Mouse (Mus musculus): ENCODE measurements at regions not wholly inside any gene's neighbourhood (a gene's known extent, or its start where the extent isn't known, plus 50 kb on each side); places are given as distances from the start of the nearest gene placed in this dataset.
"Not testable (repeated sequence)": the region's sequence is repeated elsewhere in the genome, so short reads cannot be mapped to it uniquely, and the experiment has no call there.

DNA sequence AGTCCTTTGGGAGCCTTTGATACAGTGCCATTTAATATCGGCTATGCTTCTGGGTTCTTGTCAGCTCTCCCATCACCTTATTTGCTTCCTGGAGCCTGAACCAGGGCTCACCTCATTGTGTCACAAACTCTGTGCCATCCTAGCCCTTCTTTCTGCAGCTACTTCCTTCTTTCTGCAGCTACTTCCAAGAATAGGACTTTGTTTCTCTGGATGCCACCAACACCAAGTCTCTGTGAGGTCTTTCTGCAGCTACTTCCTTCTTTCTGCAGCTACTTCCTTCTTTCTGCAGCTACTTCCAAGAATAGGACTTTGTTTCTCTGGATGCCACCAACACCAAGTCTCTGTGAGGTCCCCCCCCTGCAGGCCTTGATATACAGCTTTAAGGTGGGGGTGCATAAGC, 107.8 kb downstream of the Adra2a start:
- TF ChIP-seq POLR2A (IDR thresholded peaks at IDR 0.05; ENCODE audit: extremely low read depth, insufficient read depth, low read length); CTCF (IDR thresholded peaks at IDR 0.05; ENCODE audit: low read depth, low read length): not testable (repeated sequence)

All from liver, adult 2 months (tissue).